Mouse (Mus musculus) heart, adult 18-20 months (tissue): ENCODE results near the gene Nlrc5. TPM values are rescaled to one million over a fixed set of nuclear protein-coding genes. Genes with fewer than 3 reads are reported as not detected.

ENCODE experiments used
- DNase-seq, 2 experiments: peaks; one replicate each; pipeline ENCODE4 v3.0.0; 2021 to 2022; ENCODE audit warnings: mixed read lengths in 1 of 2
- total RNA-seq, 2 experiments: library from RNA; stranded (reverse); gene quantifications; 2 replicates each; pipeline ENCODE4 v1.2.3; 2021

Nlrc5 gene
- total RNA-seq, 2 experiments from 2014 or later: 4.0 to 8.8 TPM

- peak; percentile 56 to 68 for DNase-seq
Observed at GRCm38 (mm10) chr8:94528245-94528644, 94.1 kb downstream of the Nlrc5 start.

GRCm38 (mm10) chr8:94529875-94530274, 95.7 kb downstream of the Nlrc5 start:
- no peak for DNase-seq

GRCm38 (mm10) chr8:94530643-94531042, 96.5 kb downstream of the Nlrc5 start:
- DNase-seq: no peak

GRCm38 (mm10) chr8:94532000-94532399, 97.8 kb downstream of the Nlrc5 start:
- DNase-seq: no peak

GRCm38 (mm10) chr8:94532525-94532872, 98.3 kb downstream of the Nlrc5 start:
- no peak for DNase-seq

GRCm38 (mm10) chr8:94532873-94533671, 98.9 kb downstream of the Nlrc5 start, which contains the start of gene Cpne2:
Cpne2 (plus strand) TSS chr8:94532990.
- DNase-seq: peak; percentile 74 to 89

- no peak for DNase-seq
Observed at GRCm38 (mm10) chr8:94534612-94535011, 100.5 kb downstream of the Nlrc5 start.

GRCm38 (mm10) chr8:94535631-94536030, 101.5 kb downstream of the Nlrc5 start:
- DNase-seq: no peak

GRCm38 (mm10) chr8:94537456-94537855, 103.3 kb downstream of the Nlrc5 start:
- DNase-seq: peak; percentile 49 to 61

- no peak for DNase-seq
Observed at GRCm38 (mm10) chr8:94540025-94540424, 105.9 kb downstream of the Nlrc5 start.

GRCm38 (mm10) chr8:94540889-94541795, 107.0 kb downstream of the Nlrc5 start:
- no peak for DNase-seq

GRCm38 (mm10) chr8:94543981-94544380, 109.8 kb downstream of the Nlrc5 start:
- no peak for DNase-seq

GRCm38 (mm10) chr8:94549041-94549440, 114.9 kb downstream of the Nlrc5 start:
- DNase-seq: no peak

GRCm38 (mm10) chr8:94549482-94549881, 115.3 kb downstream of the Nlrc5 start:
- peak in 1 of 2 experiments; percentile 19 for DNase-seq

GRCm38 (mm10) chr8:94549998-94550397, 115.8 kb downstream of the Nlrc5 start:
- DNase-seq: peak; percentile 60 to 69

- peak in 1 of 2 experiments; percentile 46 for DNase-seq
Observed at GRCm38 (mm10) chr8:94551471-94552422, 117.6 kb downstream of the Nlrc5 start.

- DNase-seq: no peak
Observed at GRCm38 (mm10) chr8:94552696-94553095, 118.5 kb downstream of the Nlrc5 start.

GRCm38 (mm10) chr8:94557281-94557680, 123.1 kb downstream of the Nlrc5 start:
- DNase-seq: no peak

GRCm38 (mm10) chr8:94561256-94561655, 127.1 kb downstream of the Nlrc5 start:
- no peak for DNase-seq

- no peak for DNase-seq
Observed at GRCm38 (mm10) chr8:94564421-94564820, 130.3 kb downstream of the Nlrc5 start.

- no peak for DNase-seq
Observed at GRCm38 (mm10) chr8:94566033-94566432, 131.9 kb downstream of the Nlrc5 start.
